Mouse (Mus musculus) thymus, adult 2 months (tissue): ENCODE measurements at regions not wholly inside any gene's neighbourhood (a gene's known extent, or its start where the extent isn't known, plus 50 kb on each side); places are given as distances from the start of the nearest gene placed in this dataset.

Source experiments
- CTCF ChIP-seq: fragments of 200-500 bp; IDR thresholded peaks from 2 replicates; pipeline ENCODE4 v1.5.1; 2012; ENCODE audit warnings: mild to moderate bottlenecking, control low read depth, low read length, moderate library complexity, borderline replicate concordance; ENCODE audit not compliant: control insufficient read depth, poor library complexity, insufficient read depth; ENCODE audit errors: extremely low read depth
- POLR2A ChIP-seq: fragments of 200-500 bp; IDR thresholded peaks from 2 replicates; pipeline ENCODE4 v1.6.1; 2012; ENCODE audit warnings: mild to moderate bottlenecking, low read length, control low read depth, moderate library complexity; ENCODE audit not compliant: control insufficient read depth, poor library complexity, insufficient read depth; ENCODE audit errors: extremely low read depth

DNA sequence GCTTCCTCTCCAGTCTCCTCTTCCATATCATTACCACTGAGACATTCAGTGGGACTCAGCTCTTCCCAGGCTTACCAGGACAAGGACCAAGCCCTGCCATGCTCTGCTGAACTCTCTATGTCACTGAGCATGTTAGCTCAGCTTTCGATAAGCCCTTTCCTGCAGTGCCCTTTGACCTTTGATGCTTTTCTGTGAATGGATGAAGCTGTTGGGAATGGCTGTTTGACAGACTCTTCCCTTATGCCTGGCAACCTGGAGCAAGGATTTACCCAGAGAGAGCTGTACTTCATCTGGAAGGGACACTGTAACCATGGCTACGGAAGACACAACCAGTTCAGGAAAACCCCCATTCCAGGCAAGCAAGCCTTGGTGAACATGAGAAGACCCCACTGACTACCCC, 172.8 kb downstream of the Shq1 start:
- TF ChIP-seq POLR2A: no peak
- TF ChIP-seq CTCF: no peak
